8 mouse cellular contexts compared by ENCODE assay signal in genomic region chr13:94976219-94977186, GRCm38 (mm10). TPM values are rescaled to one million over a fixed set of nuclear protein-coding genes. Genes with fewer than 3 reads are reported as not detected.
DNase-seq lines count a peak whose midpoint lies in the region; ATAC-seq lines count a peak whose summit lies in the region.

Wdr41 (plus strand) TSS chr13:94976344.

- H3K27ac ChIP-seq in heart, embryonic 14.5 days (replicated peaks in 1 of 2; ENCODE audit: control insufficient read depth in 1 of 2, insufficient read depth in 1 of 2, low read depth in 2 of 2, low read length in 2 of 2): peak within 1 kb of the TSS; percentile 88 to 93
- H3K27ac ChIP-seq in liver, embryonic 13.5 days: peak within 1 kb of the TSS; percentile 80
- H3K27ac ChIP-seq in stomach, embryonic 16.5 days (ENCODE audit: low read length): peak within 1 kb of the TSS; percentile 98

- no peaks in the 10 kb centered on the region for H3K9me3 ChIP-seq in heart, embryonic 14.5 days (ENCODE audit: control insufficient read depth, low read length)
- H3K9me3 ChIP-seq in liver, embryonic 13.5 days (replicated peaks): no peaks in the 10 kb centered on the region
- H3K9me3 ChIP-seq in stomach, embryonic 16.5 days (replicated peaks; ENCODE audit: control insufficient read depth, low read length): no peaks in the 10 kb centered on the region

- peak within 1 kb of the TSS; percentile 68 for H3K4me2 ChIP-seq in heart, embryonic 14.5 days (ENCODE audit: low read length)
- H3K4me2 ChIP-seq in liver, embryonic 13.5 days: peak within 1 kb of the TSS; percentile 72
- peak within 1 kb of the TSS; percentile 67 for H3K4me2 ChIP-seq in stomach, embryonic 16.5 days (ENCODE audit: low read depth, low read length)

- H3K36me3 ChIP-seq in heart, embryonic 14.5 days (ENCODE audit: control insufficient read depth, insufficient read depth, low read length): peaks cover 9% of the 10 kb centered on the region; the same call in 1 of the 2 replicates
- H3K36me3 ChIP-seq in liver, embryonic 13.5 days: no peaks in the 10 kb centered on the region
- H3K36me3 ChIP-seq in stomach, embryonic 16.5 days (ENCODE audit: control insufficient read depth, insufficient read depth, low read length): no peaks in the 10 kb centered on the region

- H3K4me1 ChIP-seq in heart, embryonic 14.5 days (ENCODE audit: control insufficient read depth in 2 of 2, insufficient read depth in 2 of 2, low read length in 2 of 2): peaks cover 2 to 13% of the 10 kb centered on the region in 2 experiments
- H3K4me1 ChIP-seq in liver, embryonic 13.5 days (replicated peaks): peaks cover 8% of the 10 kb centered on the region
- H3K4me1 ChIP-seq in stomach, embryonic 16.5 days (ENCODE audit: control insufficient read depth, insufficient read depth, low read length): peaks cover 10% of the 10 kb centered on the region

- peak; percentile 86 for ATAC-seq in CD4-positive, CD25-positive, alpha-beta regulatory T cell, adult 4 months
- ATAC-seq in heart, embryonic 14.5 days (ENCODE audit: insufficient number of reproducible peaks, insufficient read depth, low FRiP score, low read depth): peak; percentile 93
- peak; percentile 99 for ATAC-seq in liver, embryonic 13.5 days (ENCODE audit: low read depth)
- peak; percentile 97 for ATAC-seq in stomach, embryonic 16.5 days (ENCODE audit: insufficient read depth, low FRiP score)

- WGBS in heart, embryonic 14.5 days: 2% methylated on average over 58 of the region's 68 CpGs
- 2% methylated on average over 68 of the region's 68 CpGs for WGBS in liver, embryonic 13.5 days (ENCODE audit: insufficient replicate concordance)
- WGBS in stomach, embryonic 16.5 days: 1% methylated on average over 68 of the region's 68 CpGs

- H3K4me3 ChIP-seq in heart, embryonic 14.5 days (ENCODE audit: control insufficient read depth in 1 of 2, insufficient read depth in 1 of 2, low read depth in 1 of 2, low read length in 2 of 2): peak within 1 kb of the TSS; percentile 75 to 77
- H3K4me3 ChIP-seq in liver, embryonic 13.5 days (replicated peaks): peak within 1 kb of the TSS; percentile 74
- H3K4me3 ChIP-seq in stomach, embryonic 16.5 days (replicated peaks; ENCODE audit: low read length): peak within 1 kb of the TSS; percentile 78

- no peaks in the 10 kb centered on the region for H3K27me3 ChIP-seq in heart, embryonic 14.5 days (ENCODE audit: control insufficient read depth, insufficient read depth, low read length)
- no peaks in the 10 kb centered on the region for H3K27me3 ChIP-seq in liver, embryonic 13.5 days
- no peaks in the 10 kb centered on the region for H3K27me3 ChIP-seq in stomach, embryonic 16.5 days (ENCODE audit: control insufficient read depth, insufficient read depth, low read length)

- H3K9ac ChIP-seq in heart, embryonic 14.5 days (ENCODE audit: low read length): peak within 1 kb of the TSS; percentile 89
- peak within 1 kb of the TSS; percentile 83 for H3K9ac ChIP-seq in liver, embryonic 13.5 days
- H3K9ac ChIP-seq in stomach, embryonic 16.5 days (ENCODE audit: low read length): peak within 1 kb of the TSS; percentile 99

- DNase-seq in c-Kit-negative CD71-positive TER-119-positive erythroid progenitor cells, embryonic 14.5 days (ENCODE audit: low read depth, low spot score): peak; percentile 78
- peak; percentile 74 for DNase-seq in fibroblast of lung, adult 2 months (ENCODE audit: low read depth)
- peak; percentile 96 for DNase-seq in kidney, postnatal 14 days
- peak; percentile 81 for DNase-seq in liver, embryonic 13.5 days
- DNase-seq in neural tube, embryonic 10.5 days (ENCODE audit: extremely low spot score, low spot score): peak; percentile 94

RNA-seq across cellular contexts. Expression of gene Wdr41, which starts in this region (rescaled TPM):
- 1 to 10 TPM; 4.0 to 4.9 TPM for polyA plus RNA-seq in CD4-positive, CD25-positive, alpha-beta regulatory T cell, adult 4 months (2017; shearing (Covaris generic))
- 21.3 and 21.9 TPM in 2 replicates for polyA plus RNA-seq in heart, embryonic 14.5 days (2014; fragmentation: Nextera tagmentation; extraction: Ambion mirVana)
- polyA plus RNA-seq in liver, embryonic 13.5 days (2015; fragmentation: Nextera tagmentation; extraction: Ambion mirVana): 6.0 and 6.6 TPM in 2 replicates
- 20.1 and 22.2 TPM in 2 replicates for polyA plus RNA-seq in stomach, embryonic 16.5 days (2015; fragmentation: Nextera tagmentation; extraction: Ambion mirVana)

Comparison
In these comparisons a context has a peak if more than half of its experiments do, and no peak if none do; other contexts are left out.
1. Peak in every context shown above with its lines: DNase-seq, ATAC-seq, H3K4me3 ChIP-seq and H3K27ac ChIP-seq.